Mouse (Mus musculus): ENCODE data around the gene Map3k20.

Gene Map3k20

DNA sequence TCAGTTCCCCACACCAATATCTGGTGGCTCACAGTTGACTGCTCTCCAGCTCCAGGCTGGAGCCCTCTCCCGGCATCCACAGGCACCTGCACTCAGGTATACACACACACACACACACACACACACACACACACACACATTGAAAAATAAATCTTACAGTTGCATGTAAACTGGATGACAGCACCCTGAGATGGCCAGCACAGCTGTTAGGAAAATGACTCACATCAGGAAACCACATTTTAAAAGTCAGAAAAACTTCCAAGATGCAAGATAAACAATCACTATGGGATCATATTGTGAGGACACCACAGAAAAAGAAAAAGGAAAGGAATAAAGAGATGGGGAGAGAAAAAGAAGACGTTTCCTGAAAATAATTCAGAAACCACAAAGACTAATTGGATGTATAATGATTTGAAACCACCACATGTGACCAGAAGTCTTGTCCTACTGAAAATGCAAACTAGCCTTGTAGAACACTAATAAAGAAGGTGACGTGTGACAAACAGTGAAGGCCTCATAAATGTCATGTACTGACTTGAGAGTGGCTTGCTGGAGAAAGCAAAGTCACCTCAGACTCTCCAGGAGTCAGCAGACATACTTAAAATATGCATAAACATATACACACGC, 7.1 kb upstream of the Map3k20 start:
- DNase-seq (ENCODE audit: extremely low read depth, low read depth, low spot score): no peak

DNA sequence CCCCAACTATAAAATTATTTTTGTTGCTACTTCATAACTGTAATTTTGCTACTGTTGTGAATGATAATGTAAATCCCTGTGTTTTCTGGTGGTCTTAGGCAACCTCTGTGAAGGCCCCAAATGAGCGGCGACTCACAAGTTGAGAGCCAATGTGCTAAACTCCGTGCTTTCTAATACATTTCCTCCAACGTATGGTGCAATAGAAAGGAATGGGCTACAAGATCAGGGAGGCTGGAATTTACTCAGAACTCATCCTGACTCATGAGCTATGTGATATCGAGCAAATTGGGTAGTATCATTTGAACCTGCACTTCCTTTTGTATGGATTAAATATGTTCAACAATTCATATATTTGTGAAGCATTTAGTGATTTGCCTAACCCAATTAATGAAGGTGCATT, 4.9 kb upstream of the Map3k20 start:
- no peak for DNase-seq (ENCODE audit: extremely low read depth, low read depth, low spot score)

DNA sequence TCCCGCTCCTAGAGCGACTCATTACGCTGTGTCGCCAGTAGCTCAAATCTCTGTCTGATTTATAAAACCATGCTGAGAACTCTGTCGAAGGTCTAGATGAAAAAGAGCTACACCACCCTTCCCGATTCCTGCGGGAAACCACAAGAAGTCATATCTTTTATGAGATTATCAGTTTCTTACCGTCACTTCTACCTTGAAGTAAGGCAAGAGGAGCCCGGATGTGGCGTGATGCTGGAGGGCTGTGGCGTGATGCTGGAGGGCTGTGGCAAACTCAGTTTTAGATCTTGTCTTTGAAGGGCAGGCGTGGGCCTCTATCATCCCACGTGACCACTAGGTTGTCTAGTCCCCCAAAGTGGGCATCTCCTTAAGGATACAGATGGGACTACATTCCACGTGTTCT, 3.5 kb upstream of the Map3k20 start:
- no peak for DNase-seq (ENCODE audit: extremely low read depth, low read depth, low spot score)

DNA sequence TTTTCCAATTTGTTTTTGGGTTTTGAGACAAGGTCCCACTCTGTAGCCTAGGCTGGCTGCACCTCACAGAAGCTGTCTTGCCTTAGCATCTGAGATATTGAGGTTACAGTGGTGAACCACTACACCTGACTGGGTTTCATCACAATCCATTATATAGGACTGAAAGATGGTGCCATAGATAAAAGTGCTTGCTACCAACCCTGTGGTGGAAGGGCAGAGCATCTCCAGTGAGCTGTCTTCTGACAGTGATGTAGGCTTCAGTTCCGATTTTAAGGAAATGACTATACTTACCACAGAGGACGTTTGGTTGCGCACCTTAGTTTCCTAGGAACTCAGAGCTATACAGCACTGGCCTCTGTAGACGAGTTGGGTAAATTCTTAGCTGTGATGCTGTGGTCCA, 2.7 kb upstream of the Map3k20 start:
- no peak for DNase-seq (ENCODE audit: extremely low read depth, low read depth, low spot score)

DNA sequence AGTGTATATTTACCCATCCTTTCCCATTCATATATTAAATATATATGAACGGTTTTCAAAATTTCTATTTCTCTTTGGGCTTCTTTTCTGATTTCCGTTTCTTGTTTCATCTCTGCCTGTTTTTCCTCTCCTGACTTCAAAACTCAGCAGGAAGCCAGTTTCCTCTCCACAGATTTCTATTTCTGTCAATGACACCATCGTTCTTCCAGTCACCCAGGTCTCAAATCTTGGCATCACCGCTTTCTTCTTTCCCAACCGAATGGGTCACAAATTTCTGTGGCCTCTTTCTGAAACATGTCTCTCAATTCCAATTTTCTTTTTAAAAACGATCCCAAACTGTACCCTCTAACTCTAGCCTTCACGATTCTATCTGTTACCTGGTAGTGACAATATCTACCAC, 748 bp upstream of the Map3k20 start:
- no peak for DNase-seq (ENCODE audit: extremely low read depth, low read depth, low spot score)

DNA sequence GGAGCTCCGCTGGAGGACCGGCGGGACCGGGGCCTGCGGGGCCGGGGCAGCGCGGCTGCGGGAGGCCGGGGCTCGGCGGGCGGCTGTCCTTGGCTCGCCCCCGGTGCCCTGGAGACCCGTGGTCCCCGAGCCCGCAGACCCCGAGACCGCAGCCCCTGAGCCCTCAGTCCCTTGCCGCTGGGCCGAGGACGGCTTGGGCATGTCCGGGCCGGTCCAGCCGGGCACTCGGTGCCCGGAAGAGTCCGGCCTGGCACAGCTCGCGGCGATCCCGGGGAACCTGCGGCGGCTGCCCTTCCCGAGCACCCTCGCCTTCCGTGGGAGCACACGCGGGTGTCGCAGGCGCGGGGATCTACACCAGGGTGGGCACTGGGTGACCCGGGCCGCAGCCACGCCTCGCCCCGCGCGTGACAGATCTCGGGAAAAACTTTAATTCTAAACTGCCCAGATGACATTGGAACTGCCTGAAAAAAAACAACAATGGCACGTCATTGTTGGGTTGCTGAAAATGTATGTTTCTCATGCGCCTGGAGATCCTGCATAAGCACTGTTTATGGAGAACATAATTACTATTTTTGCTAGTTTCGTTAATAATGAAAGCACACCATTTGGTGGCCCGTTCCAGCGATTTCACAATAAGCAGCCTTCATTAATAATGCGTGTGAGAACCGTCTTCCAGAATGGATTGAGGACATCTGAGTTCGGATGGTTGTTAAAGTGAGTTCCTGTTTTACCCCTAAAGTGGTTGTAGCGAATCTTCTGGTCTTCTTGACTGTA, 638 bp downstream of the Map3k20 start:
- DNase-seq (ENCODE audit: extremely low read depth, low read depth, low spot score): no peak

DNA sequence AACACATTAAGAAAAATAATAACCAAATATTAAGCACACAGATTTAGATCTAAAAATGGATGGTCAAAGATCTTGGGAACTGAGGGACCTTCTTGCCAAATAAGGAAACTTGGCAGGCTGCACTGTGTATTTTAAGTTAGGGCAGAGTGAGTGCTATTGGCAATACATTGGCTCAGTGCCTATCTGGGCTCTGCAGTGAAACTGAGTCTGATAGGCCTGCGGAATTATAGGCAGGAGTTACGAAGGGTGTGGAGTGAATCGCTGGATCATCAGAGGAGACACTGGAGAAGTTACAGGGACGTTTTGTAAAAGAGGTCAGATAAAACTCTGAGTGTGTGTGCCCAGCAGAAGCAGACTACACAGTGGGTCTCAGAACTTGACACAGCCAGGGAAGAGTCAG, 1.7 kb downstream of the Map3k20 start:
- DNase-seq (ENCODE audit: extremely low read depth, low read depth, low spot score): no peak

DNA sequence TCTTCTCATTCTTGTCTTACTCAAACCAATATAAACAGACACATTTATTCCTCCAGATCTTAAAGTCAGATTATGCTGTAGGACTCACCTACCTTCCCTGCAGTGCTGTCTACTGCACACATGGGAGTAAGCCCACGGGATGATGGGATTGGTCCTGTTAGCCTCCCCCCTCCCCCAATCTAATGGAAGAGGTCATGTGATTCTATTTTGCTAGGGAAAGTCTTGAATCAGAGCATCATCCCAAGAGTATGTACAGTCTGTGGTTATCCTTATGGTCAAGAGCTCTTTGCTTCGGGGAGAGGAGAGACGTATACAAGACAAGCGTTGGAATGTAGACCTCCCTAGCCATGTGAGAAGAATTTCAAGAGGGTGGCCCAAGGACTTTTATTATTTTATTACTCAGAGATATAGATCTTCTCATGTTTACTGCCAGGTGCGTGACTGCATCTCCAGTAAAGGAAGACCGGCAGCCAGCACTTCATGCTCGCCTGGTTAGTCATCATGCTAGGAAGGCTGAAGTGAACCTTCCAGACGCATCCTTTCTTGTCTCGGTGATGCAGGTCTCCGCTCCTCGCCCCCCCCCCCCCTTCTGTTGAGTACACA, 3.6 kb downstream of the Map3k20 start:
- no peak for DNase-seq (ENCODE audit: extremely low read depth, low read depth, low spot score)

DNA sequence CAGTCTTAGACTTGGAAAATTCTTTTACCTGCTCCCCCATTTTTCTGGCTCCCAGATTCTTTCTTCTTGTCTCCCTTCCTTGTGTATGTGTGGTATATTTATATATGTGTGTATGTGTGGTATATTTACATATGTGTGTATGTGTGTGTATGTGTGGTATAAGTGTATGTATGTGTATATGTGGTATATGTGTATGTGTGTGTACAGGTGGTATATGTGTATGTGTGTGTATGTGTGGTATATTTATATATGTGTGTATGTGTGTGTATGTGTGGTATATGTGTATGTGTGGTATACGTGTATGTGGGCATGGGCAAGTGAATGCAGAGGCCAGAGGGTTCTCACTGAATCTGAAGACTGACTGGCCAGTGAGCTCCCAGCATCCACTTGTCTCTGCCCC, 5.7 kb downstream of the Map3k20 start:
- DNase-seq (ENCODE audit: extremely low read depth, low read depth, low spot score): no peak

DNA sequence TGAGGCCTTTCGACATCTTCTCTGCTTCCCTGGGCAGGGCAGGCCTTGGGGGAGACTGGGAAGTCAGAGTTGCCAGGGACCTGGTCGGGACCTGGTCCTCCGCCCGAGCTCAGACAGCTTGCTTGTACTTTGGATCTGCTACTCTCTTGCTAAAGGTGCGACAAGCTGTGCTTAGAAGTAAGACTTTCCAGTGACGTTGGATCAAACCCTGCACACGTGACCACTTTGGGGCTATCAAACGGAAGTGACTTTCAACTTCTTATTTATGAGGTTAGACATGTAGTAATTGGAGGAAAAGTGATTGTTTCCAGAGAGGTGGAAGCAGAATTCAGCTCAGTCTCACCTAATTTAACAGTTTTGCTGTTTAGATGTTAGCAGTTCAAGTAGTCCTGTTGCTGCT, 7.1 kb downstream of the Map3k20 start:
- no peak for DNase-seq (ENCODE audit: extremely low read depth, low read depth, low spot score)

DNA sequence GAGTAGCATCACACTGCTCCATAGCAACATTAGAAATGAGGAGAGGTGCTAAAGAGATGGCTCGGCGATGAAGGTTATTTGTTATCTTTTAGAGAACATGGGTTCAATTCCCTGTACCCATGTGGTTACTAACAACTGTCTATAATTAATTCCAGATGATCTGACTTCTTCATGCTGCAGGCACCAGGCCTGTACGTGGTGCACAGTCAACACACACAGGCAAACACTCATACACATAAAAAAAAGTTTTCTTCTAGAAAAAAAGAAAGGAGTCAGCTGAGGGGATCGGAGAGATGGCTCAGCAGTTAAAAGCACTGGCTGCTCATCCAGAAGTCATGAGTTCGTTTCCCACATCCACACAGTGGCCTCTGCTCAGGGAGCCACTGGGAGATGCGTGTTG, 9.6 kb downstream of the Map3k20 start:
- DNase-seq (ENCODE audit: extremely low read depth, low read depth, low spot score): no peak

DNA sequence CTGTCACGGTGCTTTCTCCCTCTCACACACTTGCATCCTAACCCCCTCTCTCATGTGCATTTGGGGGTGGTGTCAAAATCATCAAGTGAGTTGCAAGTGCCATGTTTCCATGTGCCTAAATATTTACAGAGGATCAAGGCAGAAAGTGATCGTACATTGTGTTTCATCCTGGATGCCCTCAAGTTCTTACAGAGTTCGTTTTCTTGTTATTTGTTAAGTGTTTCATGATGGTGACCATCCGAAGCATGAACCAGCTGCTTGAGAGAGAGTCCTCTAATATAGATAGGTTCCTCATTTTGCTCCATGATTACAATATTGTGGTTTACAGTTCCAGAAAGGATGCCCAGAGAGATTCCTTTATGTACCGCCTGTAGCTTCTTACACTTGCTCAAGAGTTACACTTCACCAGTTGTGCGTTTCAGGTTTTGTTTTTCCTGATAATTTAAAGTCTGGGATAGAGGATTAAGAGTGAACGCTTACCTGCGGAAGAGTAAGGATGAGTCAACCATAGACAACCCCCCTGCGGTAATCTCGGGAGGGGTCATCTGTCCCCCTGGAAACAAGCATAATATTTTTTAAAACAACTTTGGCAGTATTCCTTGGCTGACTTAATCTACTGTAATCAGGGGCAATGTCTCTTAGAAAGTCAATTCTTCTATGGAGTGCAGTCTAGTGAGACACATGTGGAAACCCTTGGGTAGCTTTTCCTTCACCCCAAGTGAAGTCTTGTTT, 11.7 kb downstream of the Map3k20 start:
- no peak for DNase-seq (ENCODE audit: extremely low read depth, low read depth, low spot score)

DNA sequence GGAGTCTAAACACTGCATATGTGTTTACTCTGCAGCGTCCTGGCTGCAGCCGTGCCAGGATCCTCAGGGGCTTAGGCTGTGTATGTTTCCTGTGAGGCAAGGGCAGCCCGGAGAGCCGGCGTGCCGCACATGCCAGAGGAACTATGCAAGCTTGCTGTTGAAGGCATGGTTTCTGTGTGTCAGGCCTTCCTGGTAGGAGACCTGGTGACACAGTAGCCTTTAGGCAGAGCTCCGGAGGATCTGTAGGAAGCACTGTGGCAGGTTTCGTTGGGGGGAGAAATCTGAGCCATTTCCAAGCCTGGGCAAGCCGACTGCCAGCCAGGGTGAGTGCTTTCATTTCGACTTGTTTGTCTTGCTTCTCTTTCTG, 12.3 kb downstream of the Map3k20 start:
- DNase-seq (ENCODE audit: extremely low read depth, low read depth, low spot score): no peak

DNA sequence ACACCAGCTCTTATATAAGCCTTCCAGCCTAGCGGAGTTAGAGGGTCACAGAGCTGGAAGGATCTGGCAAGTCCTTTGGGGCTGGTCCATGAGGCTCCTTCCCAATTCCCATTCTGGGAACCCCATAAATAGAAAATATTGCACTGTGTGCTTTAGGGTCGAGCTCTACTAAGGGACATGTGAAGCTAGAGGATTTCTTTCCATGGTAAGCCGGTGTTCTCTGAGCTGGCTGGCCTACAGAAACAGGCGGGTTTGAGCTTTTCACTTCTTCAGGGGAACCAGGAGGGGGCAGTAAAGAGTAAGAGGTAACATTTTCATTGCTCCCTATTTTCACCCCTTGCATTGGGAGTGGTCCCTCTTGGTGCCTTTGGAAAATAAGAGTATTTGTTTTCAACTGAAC, 13.0 kb downstream of the Map3k20 start:
- no peak for DNase-seq (ENCODE audit: extremely low read depth, low read depth, low spot score)

DNA sequence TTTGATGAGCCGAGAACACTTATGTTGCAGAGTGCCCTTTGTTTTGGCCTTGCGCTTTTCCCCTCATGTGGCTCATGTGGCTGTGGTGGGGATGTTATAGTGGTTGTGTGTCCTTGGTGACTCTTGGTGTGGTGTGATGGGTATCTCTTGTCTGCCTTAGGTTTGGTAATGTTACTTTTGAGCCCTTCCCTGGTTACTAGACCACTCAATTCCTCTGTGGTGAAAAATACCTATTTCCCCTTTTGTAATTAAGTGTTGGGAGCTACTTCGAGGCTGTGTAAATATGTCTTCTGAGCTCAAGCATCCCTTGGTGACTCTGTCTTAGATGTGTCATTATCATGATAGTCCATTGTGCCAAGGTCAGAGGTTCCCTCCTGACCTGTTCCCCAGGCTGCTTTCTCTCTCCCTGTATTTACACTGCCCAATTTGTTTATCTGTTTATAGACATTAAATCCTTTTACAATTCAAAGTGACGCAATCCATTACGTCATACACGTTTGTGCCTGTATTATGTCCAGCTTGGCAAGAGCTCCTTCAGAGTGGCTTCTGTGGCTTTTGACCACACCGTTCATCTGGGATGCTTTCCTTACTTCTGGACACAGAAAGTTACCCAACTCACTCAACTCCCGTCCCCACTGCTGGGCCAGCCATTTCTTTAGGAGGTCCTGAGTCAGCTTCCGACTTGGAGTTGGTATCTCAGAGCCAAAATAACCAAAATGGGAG, 15.9 kb downstream of the Map3k20 start:
- no peak for DNase-seq (ENCODE audit: extremely low read depth, low read depth, low spot score)

DNA sequence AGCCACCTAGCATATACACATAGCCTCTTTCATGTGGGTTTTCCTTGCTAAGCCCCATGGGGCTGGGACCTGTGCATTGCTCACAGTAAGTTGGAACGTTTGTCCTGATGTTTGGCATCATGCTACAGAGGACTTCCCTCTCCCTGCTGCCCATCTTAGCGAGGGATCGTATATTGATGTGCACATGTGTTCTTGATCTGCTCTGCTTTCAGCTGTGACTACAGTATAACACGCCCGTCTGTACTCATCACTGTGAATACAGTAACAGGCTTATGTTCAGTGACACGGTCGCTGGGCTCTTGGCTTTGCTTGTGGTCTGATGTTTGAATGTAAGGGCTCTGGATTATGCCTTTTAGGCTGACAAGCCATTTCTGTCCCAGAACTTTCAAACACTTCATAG, 20.3 kb downstream of the Map3k20 start:
- no peak for DNase-seq (ENCODE audit: extremely low read depth, low read depth, low spot score)

DNA sequence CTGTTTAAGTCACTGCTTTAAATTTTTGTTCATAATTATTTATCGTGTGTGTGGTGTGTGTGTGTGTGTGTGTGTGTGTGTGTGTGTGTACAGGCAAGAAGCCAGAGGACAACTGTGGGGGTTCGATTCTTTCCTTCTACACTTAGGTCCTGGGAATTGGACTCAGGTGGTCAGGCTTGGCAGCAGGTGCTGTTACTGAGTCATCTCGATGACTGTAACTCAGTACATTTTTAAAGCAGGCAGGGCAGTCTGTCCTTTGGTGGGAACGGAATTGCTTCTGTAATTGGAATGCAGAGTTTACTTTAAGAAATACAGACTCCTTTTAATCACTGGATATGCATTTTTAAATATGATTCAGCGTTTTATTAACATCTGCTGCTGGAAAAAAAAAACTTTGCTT, 22.9 kb downstream of the Map3k20 start:
- DNase-seq (ENCODE audit: extremely low read depth, low read depth, low spot score): no peak

DNA sequence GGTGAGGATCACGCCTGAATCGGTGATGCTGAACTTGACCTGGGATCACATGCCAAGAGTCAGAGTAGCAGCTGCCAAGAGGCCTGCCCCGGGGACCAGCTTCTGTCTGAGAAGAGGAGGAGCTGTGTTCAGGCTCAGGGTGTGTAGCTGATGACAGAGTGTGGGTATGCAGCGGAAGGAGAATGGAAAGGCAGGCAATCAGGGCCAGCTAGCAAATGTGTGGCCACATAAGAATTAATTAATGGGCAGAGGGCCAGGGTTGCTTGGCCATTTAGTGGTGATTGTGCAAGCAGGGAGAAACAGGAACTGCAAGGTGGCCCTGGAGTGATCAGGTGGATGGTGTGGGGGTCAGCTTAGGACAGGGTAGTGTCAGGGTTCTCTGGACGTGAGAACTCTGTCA, 23.5 kb downstream of the Map3k20 start:
- DNase-seq (ENCODE audit: extremely low read depth, low read depth, low spot score): no peak

DNA sequence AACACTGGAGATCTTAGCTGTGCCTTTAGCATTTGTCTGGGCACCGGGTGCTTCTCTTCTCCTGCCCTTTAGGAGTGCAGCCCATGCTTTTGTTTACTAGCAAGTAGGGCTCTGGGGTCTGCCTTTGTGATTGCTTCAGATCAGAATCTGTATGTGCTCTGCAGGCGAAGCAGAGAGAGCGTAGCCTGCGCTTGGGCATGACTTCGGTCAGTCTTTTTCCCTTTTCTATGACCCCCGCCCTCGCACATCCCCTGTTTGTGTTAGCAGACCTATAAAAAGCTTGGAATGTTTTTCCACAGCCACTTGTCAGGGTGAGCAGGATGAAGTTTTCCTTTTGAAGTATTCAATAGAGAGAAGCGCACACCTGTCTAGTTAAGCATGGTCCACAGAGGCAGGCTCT, 26.0 kb downstream of the Map3k20 start:
- DNase-seq (ENCODE audit: extremely low read depth, low read depth, low spot score): no peak

DNA sequence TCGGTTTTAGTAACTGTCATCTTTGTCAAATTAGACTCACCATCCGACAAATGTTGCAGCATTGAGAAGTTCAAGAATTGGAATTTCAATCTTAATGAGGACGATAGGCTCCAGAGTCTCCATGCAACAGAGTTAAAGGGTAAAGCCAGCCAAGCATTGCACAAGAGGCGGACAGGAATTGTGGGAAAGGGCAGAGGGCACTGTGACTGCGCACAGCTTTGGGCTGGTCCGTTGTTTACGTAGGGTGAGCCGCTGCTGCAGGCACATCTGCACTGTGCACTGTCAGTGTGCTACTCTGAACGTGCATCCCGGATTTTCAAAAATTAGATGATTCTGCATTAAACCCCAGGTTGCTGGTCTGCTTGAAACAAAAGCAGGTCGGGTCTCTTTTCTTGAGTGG, 27.9 kb downstream of the Map3k20 start:
- DNase-seq (ENCODE audit: extremely low read depth, low read depth, low spot score): no peak

DNA sequence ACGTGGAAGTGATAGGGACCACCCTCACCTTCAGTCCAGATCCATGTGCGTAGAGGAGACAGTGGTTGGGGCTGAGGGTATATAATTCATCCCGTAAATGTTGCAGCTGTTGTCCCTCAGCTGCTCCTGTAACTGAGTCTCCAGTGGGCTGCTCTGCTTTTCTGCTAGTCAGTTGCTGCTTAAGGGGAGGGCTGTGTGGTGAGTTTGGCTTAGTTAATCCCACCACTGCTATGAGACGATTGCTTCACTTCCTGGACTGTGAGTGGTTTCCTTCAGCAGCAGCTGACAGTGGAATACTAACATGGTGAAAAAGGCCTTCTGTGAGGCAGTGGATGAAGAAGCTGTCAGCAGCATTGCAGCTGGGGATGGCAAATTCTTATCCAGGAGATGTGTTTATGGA, 33.0 kb downstream of the Map3k20 start:
- DNase-seq (ENCODE audit: extremely low read depth, low read depth, low spot score): no peak
